Mouse (Mus musculus) splenic B cell, adult 2 months (primary cell): ENCODE results near the gene Hacd2.

Experiments used
- DNase-seq: peaks from one replicate; pipeline ENCODE4 v3.0.0-alpha.2; 2011; ENCODE audit warnings: low read depth, low spot score
- H3K27me3 ChIP-seq: 2 replicates; pipeline ENCODE4 v1.6.1; 2012; ENCODE audit warnings: mild to moderate bottlenecking, low read length, moderate library complexity, mixed read lengths; ENCODE audit not compliant: control insufficient read depth, poor library complexity, insufficient read depth, severe bottlenecking
- H3K36me3 ChIP-seq: 2 replicates; pipeline ENCODE4 v1.6.1; 2012; ENCODE audit warnings: mild to moderate bottlenecking, low read length, moderate library complexity, mixed read lengths; ENCODE audit not compliant: control insufficient read depth, poor library complexity, insufficient read depth, severe bottlenecking

Gene Hacd2

DNA sequence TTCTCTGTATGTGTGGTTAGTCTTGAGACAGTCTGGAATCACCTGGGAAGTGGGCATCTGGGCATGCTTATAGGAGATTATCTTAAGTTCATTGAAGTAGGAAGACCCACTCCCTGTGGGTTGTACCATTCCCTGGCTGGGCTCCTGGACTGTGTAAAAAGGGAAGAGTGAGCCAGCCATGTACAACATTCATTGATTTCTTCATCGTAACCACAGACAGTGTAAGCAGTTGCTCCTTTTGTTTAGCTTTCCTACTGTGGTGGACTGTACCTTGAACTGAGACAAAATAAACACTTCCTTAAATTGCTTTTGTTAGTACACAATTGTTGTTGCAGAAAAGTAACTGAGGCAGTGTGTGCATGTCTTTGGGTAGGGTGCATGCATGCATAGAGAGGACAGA lies 33.6 kb downstream of the Hacd2 start:
- no peak for DNase-seq
- no peaks in the 10 kb centered on the region for H3K27me3 ChIP-seq
- 0 out of 2 replicates have a peak, but pooled peaks cover 1% of the 10 kb centered on the region for H3K36me3 ChIP-seq

DNA sequence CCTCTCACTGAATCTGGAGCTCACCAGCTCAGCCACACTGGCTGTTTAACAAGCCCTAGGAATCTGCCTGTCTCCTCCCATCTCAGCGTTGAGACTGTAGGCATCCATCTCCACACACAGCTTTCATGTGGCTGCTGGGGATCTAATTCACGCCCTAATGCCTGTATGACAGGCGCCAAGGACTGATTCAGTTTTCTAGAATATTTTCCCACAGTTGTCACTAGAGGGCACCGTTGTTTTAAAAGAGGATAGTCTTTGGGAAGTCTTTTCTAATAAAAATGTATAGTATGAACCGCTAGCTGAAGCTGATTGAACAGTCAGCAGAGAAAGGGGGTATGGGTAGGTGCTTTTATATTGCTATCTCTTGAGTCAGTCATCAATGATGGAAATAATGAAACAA lies 34.1 kb downstream of the Hacd2 start:
- H3K27me3 ChIP-seq = no peaks in the 10 kb centered on the region
- DNase-seq = peak; percentile 64
- H3K36me3 ChIP-seq = 0 out of 2 replicates have a peak, but pooled peaks cover 1% of the 10 kb centered on the region

DNA sequence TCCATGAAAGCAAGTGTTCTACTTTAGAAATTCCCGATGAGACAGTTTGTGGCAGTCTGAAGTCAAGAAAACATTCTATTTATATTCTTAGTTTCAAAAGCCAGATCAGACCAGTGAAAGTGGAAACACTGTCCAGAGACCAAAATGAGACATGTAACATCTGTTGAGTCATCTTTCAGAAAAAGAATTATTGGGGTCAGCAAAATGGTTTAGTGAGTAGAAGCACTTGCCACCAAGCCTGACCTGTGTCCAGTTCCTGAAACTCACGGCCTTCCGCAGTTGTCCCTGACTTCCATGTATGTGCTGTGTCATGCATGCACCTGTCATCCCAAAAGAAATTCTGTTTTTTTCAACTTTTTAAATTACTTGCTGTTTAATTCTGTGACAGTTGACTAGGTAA lies 34.6 kb downstream of the Hacd2 start:
- H3K27me3 ChIP-seq = no peaks in the 10 kb centered on the region
- no peak for DNase-seq
- H3K36me3 ChIP-seq = 0 out of 2 replicates have a peak, but pooled peaks cover 1% of the 10 kb centered on the region

DNA sequence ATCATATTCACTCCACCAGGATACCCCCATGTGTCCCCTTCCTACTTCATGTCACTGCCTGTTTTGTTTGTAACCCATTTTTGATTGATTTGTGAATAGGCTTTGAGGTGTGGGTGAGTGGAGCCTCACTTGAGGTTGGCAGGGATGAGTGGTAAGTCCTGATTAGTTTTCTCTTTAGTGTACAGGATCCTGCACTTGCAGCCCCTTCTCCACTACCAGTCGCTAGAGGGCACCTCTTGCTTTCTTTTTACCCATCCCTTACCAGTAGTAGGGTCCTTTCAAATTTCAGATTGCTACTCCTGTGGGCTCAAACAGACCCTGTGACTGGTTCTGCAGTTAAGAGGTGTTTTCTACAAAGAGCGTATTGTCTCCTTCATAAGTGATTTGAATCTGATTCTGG lies 38.8 kb downstream of the Hacd2 start:
- peak; percentile 36 for DNase-seq
- H3K36me3 ChIP-seq = peaks cover 5% of the 10 kb centered on the region; the same call in 1 of the 2 replicates
- no peaks in the 10 kb centered on the region for H3K27me3 ChIP-seq

DNA sequence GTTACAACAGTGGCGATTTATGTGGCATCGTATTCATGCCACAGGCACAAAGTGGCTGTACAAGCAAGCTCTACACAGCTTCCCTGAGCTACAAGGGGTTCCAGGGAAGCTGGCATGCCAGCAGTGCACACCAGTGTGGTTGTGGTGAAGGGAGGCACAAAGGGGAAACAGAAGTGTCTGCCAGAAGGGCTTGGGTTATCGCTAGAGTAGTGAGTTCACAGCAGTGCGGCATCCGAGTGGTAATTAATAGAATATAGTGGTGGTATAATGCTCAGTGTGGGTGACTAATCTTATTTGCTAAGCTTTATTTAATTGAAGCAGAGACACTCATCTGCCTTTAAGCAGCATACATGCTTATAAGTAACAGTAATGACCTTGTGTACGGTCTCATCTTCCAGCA lies 43.5 kb downstream of the Hacd2 start:
- Histone ChIP-seq H3K27me3 (no peaks in the 10 kb centered on the region), H3K36me3 (peaks cover 4% of the 10 kb centered on the region; the same call in 1 of the 2 replicates)
- no peak for DNase-seq

DNA sequence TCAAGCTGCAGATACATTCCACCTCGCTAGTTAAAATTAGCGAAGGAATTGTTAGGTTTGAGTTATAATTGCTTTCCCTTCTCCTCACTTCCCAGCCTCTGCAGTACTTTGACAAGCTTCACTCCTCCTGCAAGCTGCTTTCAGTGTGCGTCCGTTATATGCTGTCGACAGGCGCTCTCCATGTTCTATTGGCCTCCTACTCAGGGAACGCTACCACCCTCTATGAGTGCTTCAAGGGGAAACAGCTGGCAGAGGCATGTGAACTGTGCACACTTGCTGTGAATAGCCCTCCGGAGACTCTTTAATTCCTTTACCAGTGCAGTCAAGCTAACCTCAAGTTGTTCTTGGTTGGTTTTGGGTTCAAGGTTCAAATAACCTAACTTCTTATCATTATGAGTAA lies 44.9 kb downstream of the Hacd2 start:
- H3K27me3 ChIP-seq = no peaks in the 10 kb centered on the region
- peaks cover 4% of the 10 kb centered on the region; the same call in 1 of the 2 replicates for H3K36me3 ChIP-seq
- no peak for DNase-seq

DNA sequence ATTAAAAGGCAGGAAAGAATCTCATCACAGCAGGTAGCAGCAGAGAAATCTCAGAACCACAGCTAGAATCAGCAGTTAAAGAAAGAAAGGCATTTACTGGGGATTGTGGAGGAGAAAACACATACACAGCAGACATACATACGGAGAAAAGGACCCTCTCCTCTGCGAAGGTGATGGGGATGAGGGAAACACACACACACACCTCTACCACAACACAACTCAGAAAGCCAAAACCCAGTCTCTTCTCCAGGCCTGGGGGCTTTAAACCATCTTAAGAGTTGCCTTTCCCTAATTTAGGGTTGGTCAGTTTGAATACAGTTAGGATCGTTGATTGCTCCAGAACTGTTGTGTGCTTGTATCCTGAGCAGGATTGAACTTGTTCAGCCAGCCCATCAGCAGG lies 45.4 kb downstream of the Hacd2 start:
- Histone ChIP-seq H3K36me3 (0 out of 2 replicates have a peak, but pooled peaks cover 2% of the 10 kb centered on the region), H3K27me3 (no peaks in the 10 kb centered on the region)
- DNase-seq = no peak

DNA sequence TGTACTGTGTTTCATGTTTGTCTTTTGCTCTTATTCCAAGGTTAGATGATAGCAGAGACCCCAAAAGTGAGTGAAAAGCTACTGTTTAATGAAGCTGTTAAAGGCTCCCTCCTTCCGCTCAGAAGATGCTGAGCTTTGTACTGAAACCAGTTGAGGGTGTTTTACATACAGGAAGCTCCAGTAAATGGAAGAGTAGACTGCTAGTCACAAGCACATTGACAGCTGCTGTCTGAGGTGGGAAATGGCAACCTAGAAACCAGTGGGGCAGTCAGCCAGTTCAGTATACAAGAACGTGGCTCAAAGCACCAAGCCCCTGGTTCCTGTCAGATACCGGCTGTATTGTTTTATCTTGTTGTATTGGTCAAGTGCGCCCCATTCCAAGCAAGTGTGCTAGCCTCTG lies 46.7 kb downstream of the Hacd2 start:
- peak; percentile 61 for DNase-seq
- no peaks in the 10 kb centered on the region for H3K27me3 ChIP-seq
- H3K36me3 ChIP-seq = no peaks in the 10 kb centered on the region

DNA sequence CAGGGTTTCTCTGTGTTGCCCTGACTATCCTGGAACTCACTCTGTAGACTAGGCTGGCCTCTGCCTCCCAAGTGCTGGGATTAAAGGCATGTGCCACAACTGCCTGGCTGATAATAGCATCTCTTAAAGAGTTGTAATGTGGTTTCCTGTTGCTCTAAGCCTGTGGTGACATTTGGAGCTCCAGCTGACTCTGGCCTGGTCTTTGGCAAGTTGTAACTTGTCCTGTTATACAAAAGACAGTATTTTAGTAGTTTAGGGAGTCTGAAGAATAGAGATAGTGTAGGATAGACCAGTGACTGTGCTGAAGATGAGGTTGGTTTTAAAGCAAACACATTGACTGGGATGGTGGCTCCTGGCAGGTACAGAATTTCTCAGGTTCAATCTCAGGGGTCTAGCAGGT lies 52.2 kb downstream of the Hacd2 start:
- no peaks in the 10 kb centered on the region for H3K27me3 ChIP-seq
- no peaks in the 10 kb centered on the region; the same call in 1 of the 2 replicates for H3K36me3 ChIP-seq
- no peak for DNase-seq

DNA sequence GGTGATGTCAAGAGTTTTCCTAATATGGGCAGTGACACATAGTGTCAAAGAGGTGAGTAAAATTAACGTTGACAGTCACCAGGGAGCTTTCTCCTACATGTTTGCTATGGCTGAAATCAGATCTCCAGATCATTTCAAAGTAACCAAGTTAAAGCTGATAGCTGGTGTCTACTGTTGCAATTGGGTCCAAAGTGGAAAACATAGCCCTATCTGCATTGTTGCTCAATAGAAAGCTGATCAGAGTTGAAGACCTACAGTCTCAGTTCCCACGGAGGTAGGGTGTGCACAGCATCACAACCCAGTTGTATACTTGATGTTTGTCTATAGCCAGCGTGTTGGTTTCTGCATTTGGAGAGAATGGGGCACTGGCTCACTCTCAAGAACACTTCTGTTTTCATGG lies 53.4 kb downstream of the Hacd2 start:
- H3K36me3 ChIP-seq = no peaks in the 10 kb centered on the region; the same call in 1 of the 2 replicates
- H3K27me3 ChIP-seq = no peaks in the 10 kb centered on the region
- no peak for DNase-seq

DNA sequence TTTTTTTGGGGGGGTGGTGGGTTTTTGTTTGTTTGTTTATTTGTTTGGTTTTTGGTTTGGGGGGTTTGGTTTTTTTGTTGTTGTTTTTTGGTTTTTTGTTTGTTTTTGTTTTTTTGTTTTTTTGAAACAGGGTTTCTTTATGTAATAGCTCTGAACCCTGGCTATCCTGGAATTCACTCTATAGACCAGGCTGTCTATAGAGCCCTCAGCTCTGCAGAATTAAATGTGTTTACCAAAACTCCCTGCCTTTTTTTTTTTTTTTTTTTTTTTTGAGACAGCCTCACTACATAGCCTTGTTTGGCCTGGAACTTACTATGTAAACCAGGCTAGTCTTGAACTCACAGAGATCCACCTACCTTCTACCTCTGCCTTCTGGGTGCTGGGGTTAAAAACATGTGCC lies 71.3 kb downstream of the Hacd2 start:
- no peak for DNase-seq
- Histone ChIP-seq H3K36me3 (0 out of 2 replicates have a peak, but pooled peaks cover 2% of the 10 kb centered on the region), H3K27me3 (no peaks in the 10 kb centered on the region)

DNA sequence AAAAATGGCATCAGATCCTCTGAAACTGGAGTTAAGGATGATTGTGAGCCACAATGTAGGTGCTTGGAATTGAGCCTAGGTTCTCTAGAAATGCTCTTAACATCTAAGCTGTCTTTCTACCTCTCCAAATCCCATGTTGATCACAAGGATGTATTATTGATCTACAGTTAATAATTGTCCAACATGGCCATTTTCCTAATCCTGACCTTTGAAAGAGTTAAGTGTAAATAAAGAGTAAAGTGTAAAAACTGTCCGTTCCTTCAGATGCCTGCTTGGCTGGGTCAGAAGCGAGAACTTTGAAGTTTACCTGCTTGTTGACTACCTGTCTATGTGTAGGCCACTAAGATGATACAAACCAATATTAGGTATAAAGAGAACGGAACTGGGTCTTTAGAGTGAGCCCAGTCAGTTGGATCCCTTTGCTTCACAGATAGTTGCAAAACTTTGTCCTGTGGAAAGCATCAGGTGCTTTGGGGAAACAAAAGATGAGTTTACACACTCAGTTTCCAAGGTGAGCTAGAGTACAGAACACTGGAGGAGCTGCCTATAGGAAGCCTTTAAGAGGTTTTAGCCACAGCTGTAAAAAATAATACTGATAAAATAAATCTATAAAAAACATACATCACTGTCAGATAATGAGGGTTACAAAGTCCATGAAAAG lies 75.8 kb downstream of the Hacd2 start:
- DNase-seq = no peak
- 0 out of 2 replicates have a peak, but pooled peaks cover 2% of the 10 kb centered on the region for H3K36me3 ChIP-seq
- no peaks in the 10 kb centered on the region for H3K27me3 ChIP-seq

DNA sequence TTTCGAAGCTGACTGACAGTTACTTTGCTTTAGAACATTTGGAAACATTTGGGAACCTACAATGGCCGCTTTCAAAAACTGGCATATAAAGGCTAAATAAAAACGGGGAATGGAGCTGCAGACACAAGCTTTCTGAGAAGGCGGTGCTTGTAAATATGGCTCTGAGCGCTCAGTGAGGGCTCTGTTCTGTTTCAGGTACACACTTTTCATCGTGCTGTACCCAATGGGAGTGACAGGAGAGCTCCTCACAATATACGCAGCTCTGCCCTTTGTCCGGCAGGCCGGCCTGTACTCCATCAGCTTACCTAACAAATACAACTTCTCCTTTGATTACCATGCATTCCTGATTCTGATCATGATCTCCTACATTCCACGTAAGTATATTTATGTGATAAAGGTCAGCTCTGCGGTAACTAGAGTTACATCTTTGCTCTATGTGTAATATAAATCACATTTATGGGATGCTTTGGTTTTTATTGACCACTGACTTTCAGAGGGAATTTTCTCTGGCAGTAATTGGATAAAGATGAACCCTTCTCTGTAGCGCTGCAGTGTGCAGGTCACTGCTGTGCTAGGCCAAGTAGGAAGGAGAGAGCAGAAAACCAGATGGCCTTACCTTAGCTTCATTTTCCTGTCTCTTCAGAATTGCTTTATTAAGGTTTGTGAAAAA lies 79.7 kb downstream of the Hacd2 start:
- Histone ChIP-seq H3K36me3 (peaks cover 3% of the 10 kb centered on the region; the same call in 1 of the 2 replicates), H3K27me3 (no peaks in the 10 kb centered on the region)
- no peak for DNase-seq

DNA sequence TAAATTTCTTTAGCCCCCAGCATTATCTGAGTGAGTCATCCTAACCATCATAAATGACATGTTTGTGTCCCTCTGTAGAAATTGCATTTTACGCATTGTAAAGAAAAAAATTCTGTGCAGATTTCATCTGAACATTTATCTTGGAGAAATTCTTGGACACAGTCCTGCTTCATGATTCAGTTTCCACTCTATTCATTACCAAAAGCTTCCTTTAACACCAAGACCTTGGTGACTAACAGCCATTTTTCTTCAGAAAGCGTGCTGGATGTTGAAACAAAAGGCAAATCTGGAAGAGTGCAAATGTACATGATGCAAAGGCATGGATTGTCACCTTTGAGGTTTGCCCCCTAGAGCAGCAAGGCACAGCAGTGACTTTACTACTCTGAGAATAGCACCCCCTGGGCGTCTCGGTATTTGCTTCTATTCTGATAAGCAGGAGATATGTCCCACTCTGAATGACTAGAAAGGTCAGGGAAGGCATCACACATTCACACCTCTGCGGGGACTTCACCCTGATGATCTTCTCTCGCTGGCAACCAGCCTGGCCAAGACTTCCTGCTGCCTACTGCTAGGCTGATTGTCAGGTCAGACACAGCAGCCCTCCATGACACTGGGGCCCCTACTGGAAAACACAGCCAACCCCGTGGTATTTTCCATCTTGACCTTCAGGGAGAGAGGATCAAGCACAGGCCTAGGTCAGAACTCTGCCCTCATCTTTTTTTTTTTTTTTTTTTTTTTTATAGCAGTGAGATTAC lies 80.8 kb downstream of the Hacd2 start:
- DNase-seq = no peak
- Histone ChIP-seq H3K27me3 (no peaks in the 10 kb centered on the region), H3K36me3 (peaks cover 3% of the 10 kb centered on the region; the same call in 1 of the 2 replicates)

DNA sequence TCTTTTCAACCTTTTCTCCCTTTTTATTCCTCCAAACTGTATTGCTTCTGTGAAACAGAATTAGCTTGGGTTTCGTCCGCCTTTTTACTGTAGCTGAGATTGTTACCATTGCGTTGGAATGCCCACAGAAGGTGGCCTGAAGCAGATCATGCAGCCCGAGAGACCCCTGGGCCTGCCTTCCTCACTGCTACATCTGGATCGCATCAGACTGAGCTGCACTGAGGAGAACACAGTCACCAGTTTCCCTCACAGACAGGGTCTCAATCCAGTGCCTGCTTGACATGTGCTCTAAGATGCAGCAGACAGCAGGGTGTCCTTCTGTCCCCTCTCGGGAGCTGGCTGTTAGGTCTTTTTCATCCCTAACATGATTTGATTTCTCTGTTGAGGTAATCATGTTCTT lies 85.8 kb downstream of the Hacd2 start:
- Histone ChIP-seq H3K27me3 (no peaks in the 10 kb centered on the region), H3K36me3 (peaks cover 3% of the 10 kb centered on the region; the same call in 1 of the 2 replicates)
- no peak for DNase-seq
